Mouse (Mus musculus) bone marrow macrophage, adult 2 months (primary cell): ENCODE data around the gene Arid5b. TPM values are rescaled to one million over a fixed set of nuclear protein-coding genes. Genes with fewer than 3 reads are reported as not detected.

Experiments used
- H3K27ac ChIP-seq: 2 replicates; pipeline ENCODE4 v1.5.1; 2012; ENCODE audit warnings: low read depth, low read length; ENCODE audit not compliant: insufficient read depth
- H3K4me1 ChIP-seq: 2 replicates; pipeline ENCODE4 v1.6.1; 2012; ENCODE audit warnings: low read length; ENCODE audit not compliant: control insufficient read depth, insufficient read depth
- H3K4me3 ChIP-seq: 2 replicates; pipeline ENCODE4 v1.5.1; 2012; ENCODE audit warnings: mild to moderate bottlenecking, low read length, moderate library complexity; ENCODE audit not compliant: insufficient read depth
- CTCF ChIP-seq: IDR thresholded peaks from 2 replicates; pipeline ENCODE4 v1.5.1; 2012; ENCODE audit warnings: low read depth, mild to moderate bottlenecking, low read length, moderate library complexity
- POLR2A ChIP-seq: IDR thresholded peaks from 2 replicates; pipeline ENCODE4 v1.6.1; 2012; ENCODE audit warnings: mild to moderate bottlenecking, low read depth, low read length, borderline replicate concordance
- polyA plus RNA-seq: library from polyadenylated mRNA; stranded (reverse); fragments of >200 nt; gene quantifications from 2 replicates; pipeline ENCODE4 v1.2.4, GENCODE M21; 2012; ENCODE audit not compliant: missing spikeins, insufficient read depth, insufficient read length

Arid5b gene
- polyA plus RNA-seq, 1 experiment: 26.5 TPM

GRCm38 (mm10) chr10:68071041-68071440 lies 207.5 kb downstream of the Arid5b start:
- Histone ChIP-seq H3K4me3 (no peak overlapping the region), H3K4me1 (peaks cover 3% of the 10 kb centered on the region), H3K27ac (no peak overlapping the region)
- no peak for TF ChIP-seq CTCF

GRCm38 (mm10) chr10:68068426-68068825 lies 210.1 kb downstream of the Arid5b start:
- peaks cover 4% of the 10 kb centered on the region for H3K4me1 ChIP-seq
- TF ChIP-seq POLR2A (no peak), CTCF (no peak)
- no peak overlapping the region for H3K27ac ChIP-seq
- H3K4me3 ChIP-seq: no peak overlapping the region

GRCm38 (mm10) chr10:68067961-68068360 lies 210.6 kb downstream of the Arid5b start:
- Histone ChIP-seq H3K27ac (no peak overlapping the region), H3K4me1 (peaks cover 6% of the 10 kb centered on the region), H3K4me3 (no peak overlapping the region)
- TF ChIP-seq CTCF (no peak), POLR2A (no peak)

DNA sequence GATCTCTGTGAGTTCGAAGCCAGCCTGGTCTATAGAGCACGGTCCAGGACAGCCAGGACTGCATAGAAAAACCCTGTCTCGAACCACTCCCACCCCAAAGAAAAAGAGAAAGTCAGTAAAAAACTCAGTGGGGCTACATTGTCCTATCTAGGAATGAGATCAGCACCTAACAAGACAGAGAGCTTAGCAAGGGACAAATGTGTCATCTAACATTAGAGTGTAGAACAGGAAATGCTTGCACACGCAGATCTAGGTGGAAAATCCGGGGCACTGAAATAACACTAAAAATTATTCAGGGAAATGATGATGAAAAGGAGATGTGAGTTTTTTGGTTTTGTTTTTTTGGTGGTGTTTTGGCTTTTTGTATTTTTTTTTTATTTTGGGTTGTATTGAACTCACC lies 212.4 kb downstream of the Arid5b start:
- no peak overlapping the region for H3K4me3 ChIP-seq
- H3K4me1 ChIP-seq: peaks cover 7% of the 10 kb centered on the region
- no peak overlapping the region for H3K27ac ChIP-seq
- TF ChIP-seq CTCF: no peak
- TF ChIP-seq POLR2A: no peak

DNA sequence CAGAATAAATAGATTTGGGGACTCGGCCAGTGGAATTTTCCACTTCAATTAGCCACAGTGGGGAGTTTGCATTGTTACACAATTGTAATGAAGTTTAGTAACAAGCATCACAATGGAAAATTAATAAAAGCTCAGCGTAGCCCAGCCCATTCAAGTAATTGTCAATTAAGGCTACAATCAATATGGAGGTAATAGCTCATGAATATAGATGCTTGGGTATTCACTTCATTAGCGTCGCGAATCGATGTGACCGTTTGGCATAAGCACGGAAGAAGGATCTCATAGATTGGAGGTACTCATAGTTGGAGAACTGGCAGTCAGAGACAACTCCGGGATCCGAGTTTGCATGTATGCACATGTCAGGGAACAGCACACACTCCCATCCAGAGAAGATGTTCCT lies 214.0 kb downstream of the Arid5b start:
- peaks cover 7% of the 10 kb centered on the region for H3K4me1 ChIP-seq
- no peak overlapping the region for H3K27ac ChIP-seq
- H3K4me3 ChIP-seq: no peak overlapping the region
- TF ChIP-seq CTCF (no peak), POLR2A (no peak)

DNA sequence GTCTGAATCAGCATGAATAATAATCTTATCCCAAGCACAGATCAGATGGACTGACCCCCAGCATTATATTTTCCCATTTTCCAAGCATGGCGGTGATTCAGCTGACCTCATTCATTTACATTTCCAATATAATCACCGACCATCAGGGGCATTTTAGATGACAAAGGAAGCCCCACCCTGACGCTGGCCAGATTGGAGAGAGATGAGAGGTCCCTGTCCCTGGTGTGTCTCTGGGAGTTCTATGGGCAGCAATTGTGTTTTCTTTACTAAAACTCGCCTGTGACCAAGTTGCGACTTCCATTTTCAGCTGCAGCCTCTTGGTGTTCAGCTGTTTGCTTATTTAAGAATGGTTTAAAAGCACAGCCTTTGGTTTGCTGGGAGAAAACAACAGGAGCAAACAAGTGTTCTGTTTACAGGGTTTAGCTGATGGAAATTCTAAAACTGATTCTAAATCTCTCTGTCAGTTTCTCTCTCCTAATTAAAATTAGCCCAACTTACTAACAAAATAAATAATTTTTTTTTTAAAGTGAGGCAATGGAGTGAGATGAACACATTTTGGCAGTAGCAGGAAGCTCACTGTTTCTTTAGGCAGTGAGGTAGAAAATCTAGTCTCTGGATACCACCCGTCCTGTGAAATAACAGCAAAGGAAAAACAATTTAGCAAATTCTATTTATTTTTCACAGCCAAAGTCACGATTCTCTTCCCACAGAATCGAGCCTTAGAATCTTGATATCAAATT lies 214.6 kb downstream of the Arid5b start:
- no peak overlapping the region for H3K27ac ChIP-seq
- TF ChIP-seq CTCF (no peak), POLR2A (no peak)
- H3K4me3 ChIP-seq: no peak overlapping the region
- H3K4me1 ChIP-seq: peaks cover 7% of the 10 kb centered on the region

DNA sequence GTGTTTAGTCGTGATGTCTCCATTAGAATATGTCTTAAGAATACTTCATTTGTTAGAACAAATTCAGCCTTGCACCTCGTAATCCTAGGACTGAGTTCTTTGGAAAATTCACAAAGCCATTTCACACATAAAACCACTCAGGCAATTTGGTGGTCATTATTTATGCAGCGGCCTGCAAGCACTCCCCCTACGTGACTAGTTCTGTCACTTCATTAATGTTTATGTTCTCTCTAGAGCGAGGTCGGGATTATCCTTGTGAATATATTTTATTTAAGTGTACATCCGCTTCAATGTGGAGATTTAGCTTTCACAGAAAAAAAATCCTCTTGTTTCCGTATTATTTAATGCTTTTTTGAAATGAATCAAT lies 217.3 kb downstream of the Arid5b start:
- TF ChIP-seq CTCF (no peak), POLR2A (no peak)
- H3K4me1 ChIP-seq: peaks cover 7% of the 10 kb centered on the region
- no peak overlapping the region for H3K27ac ChIP-seq
- H3K4me3 ChIP-seq: no peak overlapping the region

GRCm38 (mm10) chr10:68060590-68061248 lies 217.8 kb downstream of the Arid5b start:
- Histone ChIP-seq H3K4me1 (peaks cover 7% of the 10 kb centered on the region), H3K27ac (no peak overlapping the region), H3K4me3 (no peak overlapping the region)
- no peak for TF ChIP-seq CTCF
- TF ChIP-seq POLR2A: no peak

- no peak for TF ChIP-seq CTCF
- TF ChIP-seq POLR2A: no peak
- Histone ChIP-seq H3K4me3 (no peak overlapping the region), H3K27ac (no peak overlapping the region), H3K4me1 (peaks cover 3% of the 10 kb centered on the region)
Measured at GRCm38 (mm10) chr10:68058378-68058777, 220.2 kb downstream of the Arid5b start.

DNA sequence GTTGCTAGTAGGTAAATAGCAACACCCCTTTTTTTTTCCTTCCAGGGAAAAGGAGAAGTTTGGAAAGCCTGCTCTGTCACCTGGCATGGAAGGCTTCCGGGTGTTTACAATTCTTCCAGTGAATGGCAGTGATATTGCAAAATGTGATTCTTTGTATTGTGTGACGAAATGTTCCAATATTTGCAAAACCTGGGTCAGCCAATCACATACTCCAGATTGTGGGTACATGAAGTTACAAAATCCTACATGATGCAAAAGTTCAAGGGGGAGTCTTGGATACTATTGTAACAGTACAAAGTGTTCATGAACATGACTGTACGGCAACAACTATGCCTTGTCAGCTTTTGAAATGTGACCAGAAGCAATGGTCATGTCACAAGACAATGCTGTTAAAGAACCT lies 220.7 kb downstream of the Arid5b start:
- no peak overlapping the region for H3K27ac ChIP-seq
- H3K4me3 ChIP-seq: no peak overlapping the region
- no peaks in the 10 kb centered on the region; the same call in 1 of the 2 replicates for H3K4me1 ChIP-seq
- no peak for TF ChIP-seq CTCF
- no peak for TF ChIP-seq POLR2A
